Mouse (Mus musculus) hindbrain, embryonic 13.5 days (tissue): ENCODE results near the gene Magea6. TPM values are rescaled to one million over a fixed set of nuclear protein-coding genes. Genes with fewer than 3 reads are reported as not detected.
"Not testable (repeated sequence)": the region's sequence is repeated elsewhere in the genome, so short reads cannot be mapped to it uniquely, and the experiment has no call there.

Experiments used
- ATAC-seq: fragments of 200-750 bp; cut with Nextera tagmentation; 2 replicates; pipeline ENCODE4 v1.8.0; 2017; ENCODE audit warnings: moderate TSS enrichment; ENCODE audit not compliant: low FRiP score
- H3K27ac ChIP-seq: fragments of 300-500 bp; sonication (generic); 2 replicates; pipeline ENCODE4 v1.5.1; 2015; ENCODE audit warnings: inconsistent platforms, mild to moderate bottlenecking, moderate library complexity
- H3K27me3 ChIP-seq: fragments of 300-500 bp; sonication (generic); 2 replicates; pipeline ENCODE4 v1.6.1; 2015; ENCODE audit warnings: mild to moderate bottlenecking, inconsistent platforms
- H3K36me3 ChIP-seq: fragments of 300-500 bp; sonication (generic); 2 replicates; pipeline ENCODE4 v1.6.1; 2015; ENCODE audit warnings: mild to moderate bottlenecking, inconsistent platforms
- H3K4me1 ChIP-seq: fragments of 300-500 bp; sonication (generic); replicated peaks from 2 replicates; pipeline ENCODE4 v1.6.1; 2015; ENCODE audit warnings: inconsistent platforms
- H3K4me2 ChIP-seq: fragments of 300-500 bp; sonication (generic); 2 replicates; pipeline ENCODE4 v1.6.1; 2015; ENCODE audit warnings: inconsistent platforms, mild to moderate bottlenecking, moderate library complexity
- H3K4me3 ChIP-seq: fragments of 300-500 bp; sonication (generic); 2 replicates; pipeline ENCODE4 v1.5.1; 2015; ENCODE audit warnings: mild to moderate bottlenecking, inconsistent platforms
- H3K9ac ChIP-seq: fragments of 300-500 bp; sonication (generic); 2 replicates; pipeline ENCODE4 v1.6.1; 2015; ENCODE audit warnings: mild to moderate bottlenecking, inconsistent platforms
- H3K9me3 ChIP-seq: fragments of 300-500 bp; sonication (generic); 2 replicates; pipeline ENCODE4 v1.6.1; 2016; ENCODE audit warnings: inconsistent platforms
- WGBS: fragments of 180-500 bp; shearing (Covaris S2); methylation state at CpG from one replicate; pipeline ENCODE4 v1.1.7; 2015; 5-methylcytosine and 5-hydroxymethylcytosine counted together
- polyA plus RNA-seq: library from polyadenylated mRNA; unstranded; fragments of >200 nt; fragmentation: Nextera tagmentation; extraction: Ambion mirVana; gene quantifications from 2 replicates; pipeline ENCODE4 v1.2.1, GENCODE M21; 2015

The Magea6 gene
- not detected in 2 replicates for polyA plus RNA-seq

DNA sequence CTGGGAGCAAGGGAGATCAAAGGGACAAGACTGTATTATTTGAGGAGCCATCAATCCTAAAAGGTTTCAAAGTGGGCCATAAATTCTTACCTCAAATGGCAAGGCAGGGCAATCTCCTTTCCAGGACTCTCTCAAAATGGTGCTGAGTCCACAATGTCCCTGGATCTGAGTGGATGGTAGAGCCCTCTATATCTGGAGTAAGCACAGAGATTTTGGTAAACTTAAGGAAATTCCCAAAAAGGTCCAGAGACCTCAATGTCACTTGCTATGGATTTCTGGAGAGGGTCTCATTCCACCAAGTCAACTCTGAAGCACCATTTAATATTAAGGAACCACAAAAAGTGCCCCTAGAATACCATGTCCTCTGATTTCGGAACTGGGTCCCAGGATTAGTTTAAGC lies at the start of gene Magea6:
Gene Magea6, minus strand, starts transcription at position 101 of the 400 bp plus-strand sequence.
- 71% methylated on average over 1 of the region's 1 CpGs for WGBS
- H3K9ac ChIP-seq, H3K36me3 ChIP-seq, H3K27ac ChIP-seq, ATAC-seq, H3K4me3 ChIP-seq, H3K27me3 ChIP-seq, H3K4me2 ChIP-seq, H3K9me3 ChIP-seq, H3K4me1 ChIP-seq: not testable (repeated sequence)

- H3K27ac ChIP-seq, H3K27me3 ChIP-seq, H3K4me3 ChIP-seq, H3K36me3 ChIP-seq, H3K9me3 ChIP-seq, ATAC-seq, H3K9ac ChIP-seq, H3K4me2 ChIP-seq, H3K4me1 ChIP-seq: not testable (repeated sequence)
- WGBS: 71% methylated on average over 1 of the region's 1 CpGs
These were observed 13.6 kb upstream of the Magea6 start, which contains the start of gene Magea3 for GRCm38 (mm10) chrX:154949405-154949804. Gene Magea3 (minus strand): TSS chrX:154949505.

DNA sequence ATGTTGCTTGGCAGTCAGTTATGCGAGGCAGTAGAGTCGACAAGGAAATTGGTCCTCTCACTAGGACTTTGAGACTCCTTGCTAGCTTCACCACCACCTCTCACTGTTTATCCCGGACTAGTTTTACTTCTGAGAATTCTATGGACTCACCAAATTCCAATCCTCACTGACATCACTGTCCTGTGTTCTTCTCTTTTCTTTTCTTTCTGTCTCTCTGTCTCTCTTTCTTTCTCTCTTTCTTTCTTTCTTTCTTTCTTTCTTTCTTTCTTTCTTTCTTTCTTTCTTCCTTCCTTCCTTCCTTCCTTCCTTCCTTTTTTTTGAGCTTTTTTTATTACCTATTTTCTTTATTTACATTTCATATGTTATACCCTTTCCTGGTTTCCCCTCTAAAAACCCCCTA lies 45.6 kb downstream of the Magea6 start, which contains the start of gene Cldn34b1:
Gene Cldn34b1, minus strand, starts transcription at position 101 of the 400 bp plus-strand sequence.
- not testable (repeated sequence) for H3K27me3 ChIP-seq, H3K4me1 ChIP-seq, ATAC-seq, H3K4me3 ChIP-seq, H3K27ac ChIP-seq, H3K9me3 ChIP-seq, H3K4me2 ChIP-seq, H3K36me3 ChIP-seq, H3K9ac ChIP-seq
- 93% methylated on average over 3 of the region's 3 CpGs for WGBS

Other genes with a start within 250 kb of the Magea6 start
- not detected in 2 replicates for gene Cldn34b1, start 45.7 kb downstream of the Magea6 start, polyA plus RNA-seq
- not detected in 2 replicates for gene Magea3, start 13.5 kb upstream of the Magea6 start, polyA plus RNA-seq
- not detected in 2 replicates for gene Magea8, start 59.9 kb upstream of the Magea6 start, polyA plus RNA-seq
- not detected in 2 replicates for gene Magea5, start 127.2 kb upstream of the Magea6 start, polyA plus RNA-seq
- not detected in 2 replicates for gene Magea1, start 153.8 kb upstream of the Magea6 start, polyA plus RNA-seq
- not detected in 2 replicates for gene Magea2, start 157.7 kb upstream of the Magea6 start, polyA plus RNA-seq
- gene Cldn34b2, start 192.4 kb upstream of the Magea6 start, polyA plus RNA-seq: not detected in 2 replicates